Mouse (Mus musculus) erythroblast, embryonic 14.5 days (primary cell): ENCODE data around the gene Grin2d.

Experiments
- GATA1 ChIP-seq: IDR thresholded peaks from 2 replicates; pipeline ENCODE4 v1.6.1; 2012; ENCODE audit warnings: low read length, inconsistent platforms, mixed read lengths
- TAL1 ChIP-seq: IDR thresholded peaks from 3 replicates; pipeline ENCODE4 v1.6.1; 2012; ENCODE audit warnings: low read length, inconsistent platforms, mixed read lengths

DNA sequence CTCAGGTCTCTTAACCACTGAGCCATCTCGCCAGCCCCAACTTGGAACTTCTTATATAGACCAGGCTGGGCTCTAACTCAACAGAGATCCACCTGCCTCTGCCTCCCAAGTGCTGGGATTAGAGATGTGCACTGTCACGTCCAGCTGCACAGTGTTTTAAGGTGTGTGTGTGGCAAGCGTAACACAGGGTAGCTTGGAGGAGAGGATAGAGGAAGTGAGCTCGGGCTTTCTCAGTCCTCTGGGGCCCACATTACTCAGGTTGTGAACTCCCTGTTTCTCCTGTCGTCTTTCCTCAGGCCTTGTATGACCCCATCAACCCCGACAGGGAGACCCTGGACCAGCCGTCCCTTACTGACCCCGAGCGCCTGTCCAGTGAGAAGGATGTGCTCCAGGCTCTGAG is 28.4 kb upstream of the Grin2d start:
- TF ChIP-seq GATA1 (no peak), TAL1 (no peak)
